Mouse (Mus musculus) hindbrain, embryonic 13.5 days (tissue): ENCODE measurements around the gene Gtf2i. TPM values are rescaled to one million over a fixed set of nuclear protein-coding genes. Genes with fewer than 3 reads are reported as not detected.

Experiments used
- ATAC-seq: fragments of 200-750 bp; cut with Nextera tagmentation; 2 replicates; pipeline ENCODE4 v1.8.0; 2017; ENCODE audit warnings: moderate TSS enrichment; ENCODE audit not compliant: low FRiP score
- H3K27ac ChIP-seq: fragments of 300-500 bp; sonication (generic); 2 replicates; pipeline ENCODE4 v1.5.1; 2015; ENCODE audit warnings: inconsistent platforms, mild to moderate bottlenecking, moderate library complexity
- H3K27me3 ChIP-seq: fragments of 300-500 bp; sonication (generic); 2 replicates; pipeline ENCODE4 v1.6.1; 2015; ENCODE audit warnings: mild to moderate bottlenecking, inconsistent platforms
- H3K36me3 ChIP-seq: fragments of 300-500 bp; sonication (generic); 2 replicates; pipeline ENCODE4 v1.6.1; 2015; ENCODE audit warnings: mild to moderate bottlenecking, inconsistent platforms
- H3K4me1 ChIP-seq: fragments of 300-500 bp; sonication (generic); replicated peaks from 2 replicates; pipeline ENCODE4 v1.6.1; 2015; ENCODE audit warnings: inconsistent platforms
- H3K4me2 ChIP-seq: fragments of 300-500 bp; sonication (generic); 2 replicates; pipeline ENCODE4 v1.6.1; 2015; ENCODE audit warnings: inconsistent platforms, mild to moderate bottlenecking, moderate library complexity
- H3K4me3 ChIP-seq: fragments of 300-500 bp; sonication (generic); 2 replicates; pipeline ENCODE4 v1.5.1; 2015; ENCODE audit warnings: mild to moderate bottlenecking, inconsistent platforms
- H3K9ac ChIP-seq: fragments of 300-500 bp; sonication (generic); 2 replicates; pipeline ENCODE4 v1.6.1; 2015; ENCODE audit warnings: mild to moderate bottlenecking, inconsistent platforms
- H3K9me3 ChIP-seq: fragments of 300-500 bp; sonication (generic); 2 replicates; pipeline ENCODE4 v1.6.1; 2016; ENCODE audit warnings: inconsistent platforms
- WGBS: fragments of 180-500 bp; shearing (Covaris S2); methylation state at CpG from one replicate; pipeline ENCODE4 v1.1.7; 2015; 5-methylcytosine and 5-hydroxymethylcytosine counted together
- polyA plus RNA-seq: library from polyadenylated mRNA; unstranded; fragments of >200 nt; fragmentation: Nextera tagmentation; extraction: Ambion mirVana; gene quantifications from 2 replicates; pipeline ENCODE4 v1.2.1, GENCODE M21; 2015

Gene Gtf2i
- polyA plus RNA-seq, 1 experiment from 2014 or later: 173 TPM

DNA sequence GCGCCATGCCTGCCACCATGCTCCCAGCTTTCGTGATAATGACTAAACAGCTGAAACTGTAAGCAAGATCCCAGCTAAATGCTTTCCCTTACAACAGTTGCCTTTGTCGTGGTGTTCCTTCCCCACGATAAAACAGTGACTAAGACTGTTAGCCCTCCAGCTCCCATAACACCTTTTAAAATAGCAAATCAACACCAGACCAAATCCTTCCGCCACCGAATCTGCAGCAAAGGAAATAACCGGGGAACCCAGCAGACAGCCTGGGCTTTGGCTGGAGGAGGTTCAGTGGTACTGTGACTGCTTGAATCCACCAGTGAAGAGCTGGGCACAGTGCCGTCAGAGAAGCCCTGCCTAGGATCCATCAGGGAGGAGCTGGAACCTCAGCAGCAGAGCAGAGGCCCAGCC lies 65.3 kb downstream of the Gtf2i start:
- no peak overlapping the region for H3K9ac ChIP-seq
- H3K27ac ChIP-seq: no peak overlapping the region
- no peak for ATAC-seq
- no peaks in the 10 kb centered on the region for H3K4me1 ChIP-seq
- 96% methylated on average over 8 of the region's 8 CpGs for WGBS
- H3K9me3 ChIP-seq: no peaks in the 10 kb centered on the region
- H3K4me3 ChIP-seq: no peak overlapping the region
- H3K27me3 ChIP-seq: no peaks in the 10 kb centered on the region
- H3K36me3 ChIP-seq: peaks cover 98% of the 10 kb centered on the region
- no peak overlapping the region for H3K4me2 ChIP-seq

DNA sequence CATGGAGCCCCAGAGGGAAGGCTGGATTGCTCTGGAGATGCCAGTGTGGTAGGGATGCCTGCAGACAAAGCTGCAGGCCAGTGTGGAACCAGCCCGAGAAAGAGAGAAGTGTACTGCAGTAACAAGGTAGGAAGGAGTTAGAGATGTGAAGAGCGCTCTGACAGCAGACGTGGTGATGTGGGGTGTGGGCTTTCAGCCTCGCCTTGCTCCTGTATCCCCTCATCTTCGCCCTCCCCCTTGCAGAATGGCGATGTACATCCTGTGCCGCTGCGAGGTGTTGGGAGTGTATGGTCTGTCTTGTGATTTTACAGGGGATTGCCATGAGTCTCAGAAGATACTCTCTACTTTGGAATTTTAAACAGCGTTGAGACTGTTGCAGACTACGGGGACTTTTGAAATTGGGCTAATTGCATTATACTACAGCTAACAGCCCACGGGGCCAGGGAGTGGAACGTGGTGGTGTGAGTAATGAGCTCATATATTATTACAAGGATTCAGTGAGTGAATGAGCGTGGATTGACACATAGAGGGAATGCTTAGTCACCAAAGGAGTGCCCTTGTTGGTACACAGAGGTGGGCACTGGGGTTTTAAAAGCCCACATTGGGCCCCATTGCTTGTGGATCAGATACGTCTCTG lies 65.8 kb downstream of the Gtf2i start:
- Histone ChIP-seq H3K4me1 (no peaks in the 10 kb centered on the region), H3K4me2 (no peak overlapping the region), H3K9ac (no peak overlapping the region), H3K27ac (no peak overlapping the region), H3K36me3 (peaks cover 98% of the 10 kb centered on the region), H3K4me3 (no peak overlapping the region), H3K9me3 (no peaks in the 10 kb centered on the region), H3K27me3 (no peaks in the 10 kb centered on the region)
- ATAC-seq: no peak
- WGBS: 93% methylated on average over 14 of the region's 14 CpGs

DNA sequence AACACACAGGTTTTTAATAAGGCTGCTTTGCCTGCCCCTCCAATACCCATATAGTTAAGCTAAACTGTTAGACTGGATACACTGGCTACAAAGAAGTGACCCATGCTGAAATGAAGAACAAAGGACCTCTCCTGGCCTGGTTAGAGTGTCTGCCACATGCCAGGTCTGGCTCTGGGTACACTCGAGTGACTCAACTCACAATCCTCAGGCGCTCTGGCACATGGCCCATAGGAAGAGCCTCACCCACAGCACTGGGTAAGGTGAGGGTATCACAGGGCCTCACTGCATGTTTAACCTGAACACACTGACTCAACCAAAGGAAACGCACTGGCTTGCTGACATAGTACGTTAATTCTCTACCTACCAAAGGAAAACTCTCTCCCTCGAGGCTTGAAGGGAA lies 68.4 kb downstream of the Gtf2i start:
- Histone ChIP-seq H3K9me3 (no peaks in the 10 kb centered on the region), H3K36me3 (peaks cover 98% of the 10 kb centered on the region), H3K9ac (no peak overlapping the region), H3K4me2 (no peak overlapping the region), H3K27ac (no peak overlapping the region), H3K27me3 (no peaks in the 10 kb centered on the region), H3K4me1 (no peaks in the 10 kb centered on the region), H3K4me3 (no peak overlapping the region)
- no peak for ATAC-seq
- WGBS: 89% methylated on average over 5 of the region's 5 CpGs

GRCm38 (mm10) chr5:134244890-134245289 lies 69.7 kb downstream of the Gtf2i start:
- 98% methylated on average over 5 of the region's 5 CpGs for WGBS
- peaks cover 100% of the 10 kb centered on the region for H3K36me3 ChIP-seq

DNA sequence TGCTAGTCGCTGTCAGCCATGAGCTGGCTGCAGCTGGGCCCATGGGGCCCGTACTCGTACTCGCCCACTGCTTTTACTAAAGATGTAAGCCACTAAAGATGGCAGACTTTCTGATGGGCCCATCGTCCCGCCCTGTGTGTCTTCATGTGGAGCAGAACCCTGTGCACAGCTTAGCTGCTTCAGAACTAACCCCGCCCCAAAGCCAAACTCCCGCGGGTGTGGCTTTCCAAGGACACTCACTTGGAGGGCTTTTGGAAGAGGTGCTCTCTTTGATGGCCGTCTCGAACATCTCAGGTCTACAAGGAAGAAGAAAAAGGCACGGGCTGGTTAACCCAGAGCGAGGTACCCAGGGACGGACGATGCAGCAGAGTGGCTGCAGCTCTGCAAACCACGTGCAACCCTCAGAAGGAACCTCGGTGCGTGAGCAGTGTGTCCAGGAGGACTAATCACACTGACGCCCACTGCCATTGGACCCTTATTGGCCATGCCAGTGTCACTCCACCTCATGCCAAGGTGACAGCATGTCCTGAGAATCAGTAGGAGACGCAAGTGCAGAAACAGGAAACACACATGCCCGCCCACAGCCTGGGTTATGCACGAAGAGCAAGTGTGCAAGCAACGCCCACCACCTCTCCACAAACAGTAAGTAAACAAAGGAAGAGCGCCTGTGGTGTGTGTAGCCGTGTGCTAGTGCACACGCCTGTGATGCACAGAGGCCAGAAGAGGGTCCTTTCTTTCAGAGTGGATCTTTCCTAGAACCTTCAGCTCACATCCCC lies 70.7 kb downstream of the Gtf2i start:
- Histone ChIP-seq H3K36me3 (peaks cover 100% of the 10 kb centered on the region), H3K9ac (no peak overlapping the region), H3K9me3 (no peaks in the 10 kb centered on the region), H3K27me3 (no peaks in the 10 kb centered on the region), H3K4me2 (no peak overlapping the region), H3K4me1 (peaks cover 8% of the 10 kb centered on the region; the same call in 1 of the 2 replicates), H3K4me3 (no peak overlapping the region), H3K27ac (no peak overlapping the region)
- ATAC-seq: no peak
- 94% methylated on average over 26 of the region's 26 CpGs for whole genome bisulfite sequencing

More at GRCm38 (mm10) chr5:134244890-134245289, 69.7 kb downstream of the Gtf2i start:
- Histone ChIP-seq H3K4me3 (no peak overlapping the region), H3K4me1 (no peaks in the 10 kb centered on the region), H3K4me2 (no peak overlapping the region), H3K27ac (no peak overlapping the region), H3K9me3 (no peaks in the 10 kb centered on the region), H3K27me3 (no peaks in the 10 kb centered on the region), H3K9ac (no peak overlapping the region)
- no peak for ATAC-seq

DNA sequence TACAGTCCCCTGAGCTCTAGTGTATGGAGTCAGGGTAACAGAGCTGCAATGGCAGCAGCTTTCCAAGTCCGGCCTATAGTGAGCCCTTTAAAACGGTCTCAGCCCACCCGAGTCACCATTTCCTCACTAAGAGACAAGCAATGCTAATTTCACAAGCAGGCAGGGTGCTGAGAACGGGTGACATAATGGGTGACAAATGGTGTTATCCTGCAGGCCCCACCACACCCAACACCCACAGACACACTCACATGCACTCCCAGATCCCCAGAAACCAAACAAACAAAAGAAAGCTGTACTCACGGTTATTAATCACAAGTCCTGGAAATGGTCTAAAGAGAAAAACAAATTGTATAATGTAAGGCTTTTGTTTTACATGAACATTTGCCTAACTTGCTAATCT lies 72.7 kb downstream of the Gtf2i start:
- 83% methylated on average over 5 of the region's 5 CpGs for WGBS
- Histone ChIP-seq H3K4me2 (no peak overlapping the region), H3K27ac (no peak overlapping the region), H3K36me3 (peaks cover 100% of the 10 kb centered on the region), H3K27me3 (no peaks in the 10 kb centered on the region), H3K4me1 (peaks cover 17% of the 10 kb centered on the region; the same call in 1 of the 2 replicates), H3K9ac (no peak overlapping the region), H3K9me3 (no peaks in the 10 kb centered on the region), H3K4me3 (no peak overlapping the region)
- no peak for ATAC-seq

DNA sequence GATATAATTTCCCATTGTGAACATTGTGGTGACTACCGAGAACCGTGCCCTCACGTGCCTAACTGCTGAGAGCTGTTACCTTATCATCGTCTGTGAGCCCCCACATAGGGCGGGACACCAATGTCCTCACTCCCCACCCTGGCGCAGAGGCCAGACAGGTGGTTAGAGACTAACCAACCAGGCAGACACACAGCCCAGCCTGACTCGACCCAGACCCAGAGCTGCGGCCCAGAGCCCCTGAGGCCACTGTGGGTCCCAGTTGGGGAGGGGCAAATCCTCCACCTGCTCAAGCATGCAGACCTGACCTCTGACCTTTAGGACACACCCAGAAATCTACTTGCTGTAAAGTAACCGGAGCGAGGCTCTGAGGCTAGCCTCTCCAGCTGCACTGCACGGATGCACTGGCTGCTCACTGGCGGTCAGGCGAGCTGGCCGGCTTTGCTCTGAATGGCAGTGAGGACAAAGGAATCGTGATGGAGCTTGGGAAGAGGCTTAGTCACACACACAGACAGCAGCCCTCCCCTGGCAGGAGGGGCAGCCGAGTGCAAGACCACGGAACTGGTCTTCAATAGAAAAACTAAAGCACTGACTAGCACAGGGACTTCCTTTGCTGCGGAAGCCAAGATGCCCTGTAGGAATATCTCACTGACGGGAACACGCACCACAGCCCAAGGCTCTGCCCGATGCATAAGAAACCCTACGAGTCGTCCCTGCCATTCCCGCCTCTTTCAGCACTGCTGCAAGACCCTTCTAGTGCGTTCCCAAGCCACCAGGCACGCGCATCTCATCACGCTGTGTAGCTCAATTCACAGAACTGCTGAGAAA lies 76.4 kb downstream of the Gtf2i start:
- H3K36me3 ChIP-seq: peaks cover 78% of the 10 kb centered on the region

DNA sequence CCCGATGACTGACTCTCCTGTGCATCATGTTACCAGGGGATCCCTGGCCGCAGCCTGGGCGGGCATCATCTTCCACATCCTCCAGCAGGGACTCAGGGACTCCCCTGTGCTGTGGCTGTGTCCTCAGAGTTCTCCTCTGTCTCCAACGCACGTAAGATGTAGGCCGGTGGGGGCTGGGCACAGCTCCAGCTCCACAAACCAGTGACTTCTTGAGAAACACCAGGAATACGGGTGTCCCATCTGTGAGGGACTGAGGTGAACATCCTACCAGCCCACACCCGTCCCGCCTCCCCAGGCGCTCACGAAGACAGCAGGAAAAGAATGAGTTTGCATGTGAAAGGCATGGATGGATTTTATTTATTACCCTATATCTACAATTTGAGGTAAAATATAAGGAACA lies 77.1 kb downstream of the Gtf2i start:
- 93% methylated on average over 11 of the region's 11 CpGs for WGBS
- Histone ChIP-seq H3K4me1 (peaks cover 35% of the 10 kb centered on the region), H3K9ac (no peak overlapping the region), H3K4me2 (no peak overlapping the region), H3K27ac (no peak overlapping the region), H3K9me3 (no peaks in the 10 kb centered on the region), H3K36me3 (peaks cover 72% of the 10 kb centered on the region), H3K27me3 (no peaks in the 10 kb centered on the region), H3K4me3 (no peak overlapping the region)
- ATAC-seq: no peak

More for the DNA sequence above, 76.4 kb downstream of the Gtf2i start:
- Histone ChIP-seq H3K4me2 (no peak overlapping the region), H3K27ac (peak overlapping the region; percentile 65), H3K27me3 (no peaks in the 10 kb centered on the region), H3K9me3 (no peaks in the 10 kb centered on the region), H3K9ac (peak overlapping the region; percentile 29; the same call in 1 of the 2 replicates), H3K4me1 (peaks cover 35% of the 10 kb centered on the region), H3K4me3 (no peak overlapping the region)
- WGBS: 53% methylated on average over 28 of the region's 28 CpGs
- ATAC-seq: peak; percentile 61

GRCm38 (mm10) chr5:134236796-134237195 lies 77.8 kb downstream of the Gtf2i start:
- H3K36me3 ChIP-seq: peaks cover 65% of the 10 kb centered on the region
- no peak overlapping the region for H3K4me3 ChIP-seq
- WGBS: 89% methylated on average over 6 of the region's 6 CpGs

DNA sequence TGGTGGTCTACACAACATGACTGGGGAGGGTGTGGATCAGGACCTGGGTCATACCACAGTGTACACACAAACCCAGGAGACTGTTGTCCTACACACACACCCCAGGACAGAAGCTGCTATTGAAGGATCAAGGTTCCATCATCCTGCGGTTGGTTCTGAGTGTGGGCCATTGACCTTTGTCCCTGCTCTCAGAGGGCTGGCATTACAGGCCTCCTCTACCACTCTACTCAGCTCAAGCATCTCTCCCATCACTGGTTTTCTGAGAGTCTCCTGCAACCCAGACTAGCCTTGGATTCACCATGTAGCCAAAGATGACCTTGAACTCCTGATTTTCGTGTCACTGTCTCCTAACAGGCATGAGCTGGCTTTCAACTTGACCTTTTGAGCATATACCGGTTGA lies 78.3 kb downstream of the Gtf2i start:
- H3K9ac ChIP-seq: no peak overlapping the region
- 95% methylated on average over 3 of the region's 3 CpGs for WGBS
- peaks cover 35% of the 10 kb centered on the region for H3K4me1 ChIP-seq
- no peaks in the 10 kb centered on the region for H3K9me3 ChIP-seq
- no peaks in the 10 kb centered on the region for H3K27me3 ChIP-seq
- no peak overlapping the region for H3K4me2 ChIP-seq
- H3K27ac ChIP-seq: no peak overlapping the region; the same call in 1 of the 2 replicates
- ATAC-seq: no peak
- peaks cover 59% of the 10 kb centered on the region for H3K36me3 ChIP-seq
- H3K4me3 ChIP-seq: no peak overlapping the region

More at GRCm38 (mm10) chr5:134236796-134237195, 77.8 kb downstream of the Gtf2i start:
- no peak for ATAC-seq
- peaks cover 35% of the 10 kb centered on the region for H3K4me1 ChIP-seq
- H3K27ac ChIP-seq: no peak overlapping the region
- no peaks in the 10 kb centered on the region for H3K27me3 ChIP-seq
- H3K4me2 ChIP-seq: no peak overlapping the region
- H3K9me3 ChIP-seq: no peaks in the 10 kb centered on the region
- H3K9ac ChIP-seq: no peak overlapping the region

- no peak for ATAC-seq
- Histone ChIP-seq H3K4me1 (peaks cover 35% of the 10 kb centered on the region), H3K27me3 (no peaks in the 10 kb centered on the region), H3K4me3 (no peak overlapping the region), H3K9ac (no peak overlapping the region), H3K4me2 (no peak overlapping the region), H3K36me3 (peaks cover 48% of the 10 kb centered on the region), H3K27ac (peak overlapping the region; percentile 70; the same call in 1 of the 2 replicates), H3K9me3 (no peaks in the 10 kb centered on the region)
- WGBS: 43% methylated on average over 6 of the region's 6 CpGs
Measured at GRCm38 (mm10) chr5:134235111-134235510, 79.4 kb downstream of the Gtf2i start.

DNA sequence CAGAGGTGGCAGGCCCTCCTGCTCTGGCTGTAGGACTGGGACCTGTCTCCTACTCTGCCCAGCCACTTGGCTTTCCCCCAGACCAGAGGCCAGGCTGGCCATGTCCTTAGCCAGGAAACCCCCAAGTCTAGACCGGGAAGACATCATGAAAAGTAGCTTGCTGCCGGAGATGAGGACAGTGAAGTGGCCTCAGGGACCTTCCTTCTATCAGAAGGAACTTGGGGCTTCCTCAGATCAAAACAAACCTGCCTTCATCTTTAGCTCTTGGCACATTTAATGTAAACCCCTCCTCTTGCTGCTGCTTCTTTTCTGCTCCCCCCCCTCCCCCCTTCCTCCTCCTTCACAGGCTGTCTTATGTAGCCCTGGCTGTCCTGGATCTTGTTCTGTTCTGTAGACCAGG lies 80.4 kb downstream of the Gtf2i start:
- Histone ChIP-seq H3K4me1 (peaks cover 30% of the 10 kb centered on the region), H3K4me3 (no peak overlapping the region), H3K36me3 (peaks cover 39% of the 10 kb centered on the region), H3K4me2 (no peak overlapping the region), H3K27ac (0 out of 2 replicates have a peak overlapping the region, but pooled peaks have one; percentile 70), H3K9ac (no peak overlapping the region), H3K27me3 (no peaks in the 10 kb centered on the region), H3K9me3 (no peaks in the 10 kb centered on the region)
- 64% methylated on average over 2 of the region's 2 CpGs for WGBS
- no peak for ATAC-seq
